In the genomic region with DNA sequence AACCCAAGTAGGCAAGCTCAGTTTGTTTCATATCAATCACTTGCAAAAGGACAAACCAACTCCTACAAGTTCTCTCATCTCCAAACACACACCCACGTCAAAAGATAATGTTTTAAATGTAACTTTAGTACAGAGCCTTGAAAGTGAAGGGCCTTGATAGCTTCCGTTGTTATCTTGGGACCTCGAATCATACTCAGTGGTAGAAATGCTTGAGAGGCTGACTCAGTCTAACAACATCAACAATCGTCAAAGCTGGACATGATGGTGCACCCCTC, we compare ENCODE assay signal across 11 mouse cellular contexts. TPM values are rescaled to one million over a fixed set of nuclear protein-coding genes. Genes with fewer than 3 reads are reported as not detected.
DNase-seq lines count a peak whose midpoint lies in the region; ATAC-seq lines count a peak whose summit lies in the region.
"Had no signal": no experiment of that assay in that cellular context is flagged by ENCODE, and none has a peak within 500 bp of the region (broad histone marks: within the 10 kb centered on the region; RNA-seq: fewer than 3 reads in every experiment).

No protein-coding gene starts in this region.

- peak overlapping the region; percentile 96 for H3K9ac ChIP-seq in kidney, embryonic 15.5 days
- peak overlapping the region; percentile 92 for H3K9ac ChIP-seq in intestine, embryonic 14.5 days (ENCODE audit: low read length)
- H3K9ac ChIP-seq in midbrain, embryonic 16.5 days (ENCODE audit: low read depth, low read length) = peak overlapping the region; percentile 86

- H3K4me1 ChIP-seq in kidney, embryonic 15.5 days = peaks cover 42% of the 10 kb centered on the region
- peaks cover 44% of the 10 kb centered on the region for H3K4me1 ChIP-seq in embryonic facial prominence, embryonic 10.5 days
- peaks cover 39% of the 10 kb centered on the region for H3K4me1 ChIP-seq in intestine, embryonic 14.5 days (replicated peaks; ENCODE audit: control insufficient read depth, insufficient read depth, low read length)
- peaks cover 38% of the 10 kb centered on the region for H3K4me1 ChIP-seq in midbrain, embryonic 16.5 days (ENCODE audit: control insufficient read depth, insufficient read depth, low read length)

- H3K27me3 ChIP-seq in kidney, embryonic 15.5 days = no peaks in the 10 kb centered on the region
- no peaks in the 10 kb centered on the region for H3K27me3 ChIP-seq in embryonic facial prominence, embryonic 10.5 days (replicated peaks; ENCODE audit: low read depth, poor library complexity, severe bottlenecking)
- no peaks in the 10 kb centered on the region for H3K27me3 ChIP-seq in intestine, embryonic 14.5 days (replicated peaks; ENCODE audit: control insufficient read depth, insufficient read depth, low read length)
- H3K27me3 ChIP-seq in midbrain, embryonic 16.5 days (ENCODE audit: control insufficient read depth, insufficient read depth, low read depth, low read length) = no peaks in the 10 kb centered on the region
- H3K27me3 ChIP-seq: Patski had no signal

- H3K4me2 ChIP-seq in kidney, embryonic 15.5 days = peak overlapping the region; percentile 85
- H3K4me2 ChIP-seq in intestine, embryonic 14.5 days (ENCODE audit: low read length) = peak overlapping the region; percentile 75
- peak overlapping the region; percentile 87 for H3K4me2 ChIP-seq in midbrain, embryonic 16.5 days (ENCODE audit: low read length)

- no peak for DNase-seq in kidney, adult 9 months
- DNase-seq in embryonic facial prominence, embryonic 10.5 days (ENCODE audit: low spot score) = no peak
- no peak for DNase-seq in intestine, embryonic 14.5 days (ENCODE audit: low spot score)
- DNase-seq in thymus, postnatal 25 days = no peak
- DNase-seq in right cerebral cortex, postnatal 10 days (ENCODE audit: low spot score in 2 of 2) = no peak
- no peak for DNase-seq in layer of hippocampus, postnatal 10 days (ENCODE audit: low spot score in 2 of 2)
- DNase-seq: embryo, embryonic 11 days had no signal

- peak overlapping the region; percentile 90 for H3K4me3 ChIP-seq in kidney, embryonic 15.5 days (replicated peaks)
- H3K4me3 ChIP-seq in embryonic facial prominence, embryonic 10.5 days = peak overlapping the region; percentile 94
- peak overlapping the region; percentile 84 for H3K4me3 ChIP-seq in intestine, embryonic 14.5 days (ENCODE audit: low read depth, low read length)
- H3K4me3 ChIP-seq in midbrain, embryonic 16.5 days (ENCODE audit: low read depth, low read length) = peak overlapping the region; percentile 62

- ATAC-seq in kidney, embryonic 15.5 days (replicated peaks; ENCODE audit: low FRiP score) = no peak
- ATAC-seq in intestine, embryonic 14.5 days (replicated peaks; ENCODE audit: low FRiP score, low TSS enrichment, low read depth) = no peak
- no peak for ATAC-seq in midbrain, embryonic 16.5 days
- ATAC-seq: Patski had no signal

- peaks cover 41% of the 10 kb centered on the region for H3K36me3 ChIP-seq in kidney, embryonic 15.5 days
- H3K36me3 ChIP-seq in embryonic facial prominence, embryonic 10.5 days (replicated peaks) = peaks cover 41% of the 10 kb centered on the region
- peaks cover 40% of the 10 kb centered on the region for H3K36me3 ChIP-seq in intestine, embryonic 14.5 days (ENCODE audit: control insufficient read depth, insufficient read depth, low read length)
- H3K36me3 ChIP-seq in midbrain, embryonic 16.5 days (ENCODE audit: control insufficient read depth, insufficient read depth, low read length) = peaks cover 31% of the 10 kb centered on the region

- WGBS in kidney, embryonic 15.5 days = 66% methylated on average over 4 of the region's 4 CpGs
- WGBS in embryonic facial prominence, embryonic 10.5 days = 88% methylated on average over 4 of the region's 4 CpGs
- 77% methylated on average over 4 of the region's 4 CpGs for WGBS in intestine, embryonic 14.5 days
- 91% methylated on average over 4 of the region's 4 CpGs for WGBS in midbrain, embryonic 16.5 days

- no peak overlapping the region for H3K27ac ChIP-seq in kidney, embryonic 15.5 days
- no peak overlapping the region for H3K27ac ChIP-seq in embryonic facial prominence, embryonic 10.5 days (replicated peaks)
- H3K27ac ChIP-seq in intestine, embryonic 14.5 days (ENCODE audit: low read depth) = no peak overlapping the region
- H3K27ac ChIP-seq in midbrain, embryonic 16.5 days (ENCODE audit: low read length) = no peak overlapping the region

- no peaks in the 10 kb centered on the region for H3K9me3 ChIP-seq in kidney, embryonic 15.5 days (replicated peaks)
- no peaks in the 10 kb centered on the region for H3K9me3 ChIP-seq in embryonic facial prominence, embryonic 10.5 days
- H3K9me3 ChIP-seq in intestine, embryonic 14.5 days (ENCODE audit: control insufficient read depth, low read length) = no peaks in the 10 kb centered on the region
- H3K9me3 ChIP-seq in midbrain, embryonic 16.5 days (replicated peaks; ENCODE audit: control insufficient read depth, low read length, poor library complexity, severe bottlenecking) = no peaks in the 10 kb centered on the region

RNA-seq across cellular contexts. Expression of gene Tln1, which starts 1.0 kb away (rescaled TPM):
- 71.8 and 81.0 TPM in 2 replicates for polyA plus RNA-seq in kidney, embryonic 15.5 days (2015; fragmentation: Nextera tagmentation; extraction: Ambion mirVana)
- polyA plus RNA-seq in embryonic facial prominence, embryonic 10.5 days (2016; fragmentation: Nextera tagmentation; extraction: Ambion mirVana) = 53.1 and 53.5 TPM in 2 replicates
- polyA plus RNA-seq in intestine, embryonic 14.5 days (2014; fragmentation: Nextera tagmentation; extraction: Ambion mirVana) = 66.0 and 69.8 TPM in 2 replicates
- 59.3 and 62.9 TPM in 2 replicates for polyA plus RNA-seq in midbrain, embryonic 16.5 days (2015; fragmentation: Nextera tagmentation; extraction: Ambion mirVana)
- 10 to 100 TPM; 54.4 to 69.7 TPM for total RNA-seq in layer of hippocampus, postnatal 10 days (2021)

RNA-seq across cellular contexts. Expression of gene Creb3, which starts 1.4 kb away (rescaled TPM):
- 61.6 and 66.4 TPM in 2 replicates for polyA plus RNA-seq in kidney, embryonic 15.5 days (2015; fragmentation: Nextera tagmentation; extraction: Ambion mirVana)
- polyA plus RNA-seq in embryonic facial prominence, embryonic 10.5 days (2016; fragmentation: Nextera tagmentation; extraction: Ambion mirVana) = 35.7 and 36.0 TPM in 2 replicates
- 64.8 and 68.6 TPM in 2 replicates for polyA plus RNA-seq in intestine, embryonic 14.5 days (2014; fragmentation: Nextera tagmentation; extraction: Ambion mirVana)
- 83.4 and 83.7 TPM in 2 replicates for polyA plus RNA-seq in midbrain, embryonic 16.5 days (2015; fragmentation: Nextera tagmentation; extraction: Ambion mirVana)
- total RNA-seq in layer of hippocampus, postnatal 10 days (2021) = 10 to 100 TPM; 65.9 to 75.4 TPM

RNA-seq across cellular contexts. Expression of gene Rgp1, which starts 15.0 kb away (rescaled TPM):
- 29.3 and 30.7 TPM in 2 replicates for polyA plus RNA-seq in kidney, embryonic 15.5 days (2015; fragmentation: Nextera tagmentation; extraction: Ambion mirVana)
- 17.5 and 18.8 TPM in 2 replicates for polyA plus RNA-seq in embryonic facial prominence, embryonic 10.5 days (2016; fragmentation: Nextera tagmentation; extraction: Ambion mirVana)
- polyA plus RNA-seq in intestine, embryonic 14.5 days (2014; fragmentation: Nextera tagmentation; extraction: Ambion mirVana) = 25.4 and 29.7 TPM in 2 replicates
- polyA plus RNA-seq in midbrain, embryonic 16.5 days (2015; fragmentation: Nextera tagmentation; extraction: Ambion mirVana) = 15.2 and 22.5 TPM in 2 replicates
- 10 to 100 TPM; 46.2 to 53.6 TPM for total RNA-seq in layer of hippocampus, postnatal 10 days (2021)

RNA-seq across cellular contexts. Expression of gene Gba2, which starts 15.1 kb away (rescaled TPM):
- polyA plus RNA-seq in kidney, embryonic 15.5 days (2015; fragmentation: Nextera tagmentation; extraction: Ambion mirVana) = 20.4 and 22.7 TPM in 2 replicates
- polyA plus RNA-seq in embryonic facial prominence, embryonic 10.5 days (2016; fragmentation: Nextera tagmentation; extraction: Ambion mirVana) = 26.6 and 28.0 TPM in 2 replicates
- polyA plus RNA-seq in intestine, embryonic 14.5 days (2014; fragmentation: Nextera tagmentation; extraction: Ambion mirVana) = 13.2 and 15.5 TPM in 2 replicates
- polyA plus RNA-seq in midbrain, embryonic 16.5 days (2015; fragmentation: Nextera tagmentation; extraction: Ambion mirVana) = 61.3 and 61.9 TPM in 2 replicates
- total RNA-seq in layer of hippocampus, postnatal 10 days (2021) = 10 to 100 TPM; 56.8 to 57.7 TPM

RNA-seq across cellular contexts. Expression of gene Msmp, which starts 20.8 kb away (rescaled TPM):
- 1.3 and 2.6 TPM in 2 replicates for polyA plus RNA-seq in kidney, embryonic 15.5 days (2015; fragmentation: Nextera tagmentation; extraction: Ambion mirVana)
- 0.34 and 0.99 TPM in 2 replicates for polyA plus RNA-seq in embryonic facial prominence, embryonic 10.5 days (2016; fragmentation: Nextera tagmentation; extraction: Ambion mirVana)
- 0.49 and 1.3 TPM in 2 replicates for polyA plus RNA-seq in intestine, embryonic 14.5 days (2014; fragmentation: Nextera tagmentation; extraction: Ambion mirVana)
- polyA plus RNA-seq in midbrain, embryonic 16.5 days (2015; fragmentation: Nextera tagmentation; extraction: Ambion mirVana) = 1.1 TPM in 1 of 2 replicates, not detected in the other
- not detected for total RNA-seq in layer of hippocampus, postnatal 10 days (2021)
- polyA plus RNA-seq: Patski; urinary bladder, adult 2 months had no signal
